Mouse (Mus musculus) cerebellum, adult 2 months (tissue): ENCODE measurements at regions not wholly inside any gene's neighbourhood (a gene's known extent, or its start where the extent isn't known, plus 50 kb on each side); places are given as distances from the start of the nearest gene placed in this dataset.

ENCODE experiments used
- DNase-seq, 2 experiments: peaks; one replicate each; pipeline ENCODE4 v3.0.0; 2021
- H3K27ac ChIP-seq: fragments of 200-500 bp; 2 replicates; pipeline ENCODE4 v1.5.1; 2012; ENCODE audit warnings: low read length, control low read depth, inconsistent platforms; ENCODE audit not compliant: insufficient read depth
- H3K27me3 ChIP-seq: fragments of 200-500 bp; 2 replicates; pipeline ENCODE4 v1.6.1; 2012; ENCODE audit warnings: inconsistent platforms, mild to moderate bottlenecking, low read length, moderate library complexity; ENCODE audit not compliant: control insufficient read depth, insufficient read depth
- H3K4me1 ChIP-seq: fragments of 200-500 bp; 2 replicates; pipeline ENCODE4 v1.6.1; 2011; ENCODE audit warnings: low read length; ENCODE audit not compliant: control insufficient read depth, insufficient read depth
- H3K4me3 ChIP-seq: fragments of 200-500 bp; replicated peaks from 2 replicates; pipeline ENCODE3; 2011; ENCODE audit warnings: mild to moderate bottlenecking, low read depth, low read length, control low read depth; ENCODE audit not compliant: insufficient read depth
- CTCF ChIP-seq: fragments of 200-500 bp; IDR thresholded peaks from 2 replicates; pipeline ENCODE4 v1.5.1; 2011; ENCODE audit warnings: low read depth, mild to moderate bottlenecking, control low read depth, low read length, moderate library complexity, borderline replicate concordance; ENCODE audit not compliant: insufficient read depth
- POLR2A ChIP-seq: fragments of 200-500 bp; IDR thresholded peaks from 2 replicates; pipeline ENCODE4 v1.6.1; 2011; ENCODE audit warnings: low read length, control low read depth, borderline replicate concordance; ENCODE audit not compliant: insufficient read depth
- WGBS: fragments of 180-500 bp; shearing (Covaris S2); methylation state at CpG from one replicate; pipeline ENCODE4 v1.1.7; 2018; 5-methylcytosine and 5-hydroxymethylcytosine counted together

GRCm38 (mm10) chr17:45896142-45896921, 135.8 kb downstream of the Vegfa start:
- H3K27ac ChIP-seq: no peak overlapping the region
- no peak for DNase-seq
- no peak for TF ChIP-seq CTCF
- TF ChIP-seq POLR2A: no peak
- H3K4me3 ChIP-seq: no peak overlapping the region
- no peaks in the 10 kb centered on the region; the same call in 1 of the 2 replicates for H3K4me1 ChIP-seq
- no peaks in the 10 kb centered on the region for H3K27me3 ChIP-seq
- 73% methylated on average over 12 of the region's 12 CpGs for WGBS

- H3K27ac ChIP-seq: no peak overlapping the region
- H3K4me3 ChIP-seq: no peak overlapping the region
- WGBS: 99% methylated on average over 5 of the region's 5 CpGs
- no peak for DNase-seq
- H3K27me3 ChIP-seq: no peaks in the 10 kb centered on the region
- TF ChIP-seq POLR2A: no peak
- no peak for TF ChIP-seq CTCF
- H3K4me1 ChIP-seq: peaks cover 7% of the 10 kb centered on the region
These were observed 138.0 kb downstream of the Vegfa start for GRCm38 (mm10) chr17:45894166-45894565.

GRCm38 (mm10) chr17:45893698-45894097, 138.5 kb downstream of the Vegfa start:
- no peak overlapping the region for H3K27ac ChIP-seq
- TF ChIP-seq CTCF (no peak), POLR2A (no peak)
- no peak overlapping the region for H3K4me3 ChIP-seq
- H3K4me1 ChIP-seq: peaks cover 7% of the 10 kb centered on the region
- no peak for DNase-seq
- H3K27me3 ChIP-seq: no peaks in the 10 kb centered on the region
- 67% methylated on average over 6 of the region's 6 CpGs for WGBS

GRCm38 (mm10) chr17:45893094-45893493, 139.1 kb downstream of the Vegfa start:
- DNase-seq: peak; percentile 32 to 51
- no peak for TF ChIP-seq CTCF
- TF ChIP-seq POLR2A: no peak
- WGBS: 23% methylated on average over 7 of the region's 7 CpGs
- Histone ChIP-seq H3K27me3 (no peaks in the 10 kb centered on the region), H3K4me1 (peaks cover 7% of the 10 kb centered on the region), H3K4me3 (no peak overlapping the region), H3K27ac (no peak overlapping the region)

- TF ChIP-seq POLR2A (no peak), CTCF (no peak)
- 10% methylated on average over 8 of the region's 8 CpGs for WGBS
- Histone ChIP-seq H3K27me3 (no peaks in the 10 kb centered on the region; the same call in 1 of the 2 replicates), H3K4me1 (peaks cover 7% of the 10 kb centered on the region), H3K27ac (no peak overlapping the region), H3K4me3 (no peak overlapping the region)
- DNase-seq: peak; percentile 32 to 45
These were observed 142.7 kb downstream of the Vegfa start for GRCm38 (mm10) chr17:45889451-45889850.

GRCm38 (mm10) chr17:45889051-45889450, 143.1 kb downstream of the Vegfa start:
- 42% methylated on average over 7 of the region's 7 CpGs for WGBS
- no peak overlapping the region for H3K27ac ChIP-seq

GRCm38 (mm10) chr17:45886420-45887049, 145.6 kb downstream of the Vegfa start:
- WGBS: 26% methylated on average over 17 of the region's 17 CpGs
- H3K27ac ChIP-seq: no peak overlapping the region
- no peak for DNase-seq
- H3K4me3 ChIP-seq: no peak overlapping the region
- no peak for TF ChIP-seq POLR2A
- no peak for TF ChIP-seq CTCF
- H3K4me1 ChIP-seq: peaks cover 7% of the 10 kb centered on the region
- H3K27me3 ChIP-seq: no peaks in the 10 kb centered on the region; the same call in 1 of the 2 replicates

More at GRCm38 (mm10) chr17:45889051-45889450, 143.1 kb downstream of the Vegfa start:
- no peaks in the 10 kb centered on the region; the same call in 1 of the 2 replicates for H3K27me3 ChIP-seq
- H3K4me3 ChIP-seq: no peak overlapping the region
- TF ChIP-seq CTCF: no peak
- no peak for TF ChIP-seq POLR2A
- peaks cover 7% of the 10 kb centered on the region for H3K4me1 ChIP-seq
- DNase-seq: no peak
